Mouse (Mus musculus) bone marrow, adult 2 months (tissue): ENCODE measurements around the gene Scaf4.

ENCODE experiments used
- CTCF ChIP-seq: fragments of 200-500 bp; IDR thresholded peaks from 2 replicates; pipeline ENCODE4 v1.5.1; 2011; ENCODE audit warnings: low read length, control low read depth; ENCODE audit not compliant: control insufficient read depth, insufficient read depth
- POLR2A ChIP-seq: fragments of 200-500 bp; IDR thresholded peaks from 2 replicates; pipeline ENCODE4 v1.6.1; 2011; ENCODE audit warnings: low read depth, mild to moderate bottlenecking, control low read depth, low read length, borderline replicate concordance; ENCODE audit not compliant: control insufficient read depth

- TF ChIP-seq POLR2A, result no peak
- TF ChIP-seq CTCF, result no peak
Observed at GRCm38 (mm10) chr16:90317777-90318176, 33.5 kb upstream of the Scaf4 start.
